Mouse (Mus musculus): ENCODE results near the gene Ccdc191.

Gene Ccdc191

GRCm38 (mm10) chr16:43889208-43890004, at the start of gene Ccdc191:
Ccdc191 (plus strand) TSS chr16:43889800.
- DNase-seq (ENCODE audit: low spot score) = peak; percentile 98

DNA sequence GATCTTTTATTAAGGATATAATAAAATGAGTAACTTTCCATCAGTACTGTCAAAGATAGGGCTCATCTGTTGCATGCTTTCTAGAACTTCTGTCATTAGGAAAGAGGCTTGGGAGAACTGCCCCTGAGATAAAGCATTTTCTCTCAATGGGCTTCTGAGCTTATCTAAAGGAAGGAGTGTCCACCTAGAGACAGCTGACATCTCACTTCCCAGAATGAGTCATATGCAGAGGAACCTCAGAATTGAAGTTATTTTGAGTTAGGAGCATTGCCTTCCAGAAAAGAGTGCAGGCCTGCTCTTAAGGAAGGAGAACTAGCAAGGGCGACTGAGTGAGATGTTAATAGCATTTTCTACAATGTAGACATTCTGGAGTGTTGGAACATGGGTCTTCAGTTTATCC, 48.4 kb upstream of the Ccdc191 start:
- DNase-seq (ENCODE audit: low spot score) = no peak

- no peak for DNase-seq (ENCODE audit: low spot score)
Measured at GRCm38 (mm10) chr16:43849839-43850238, 39.8 kb upstream of the Ccdc191 start.

DNA sequence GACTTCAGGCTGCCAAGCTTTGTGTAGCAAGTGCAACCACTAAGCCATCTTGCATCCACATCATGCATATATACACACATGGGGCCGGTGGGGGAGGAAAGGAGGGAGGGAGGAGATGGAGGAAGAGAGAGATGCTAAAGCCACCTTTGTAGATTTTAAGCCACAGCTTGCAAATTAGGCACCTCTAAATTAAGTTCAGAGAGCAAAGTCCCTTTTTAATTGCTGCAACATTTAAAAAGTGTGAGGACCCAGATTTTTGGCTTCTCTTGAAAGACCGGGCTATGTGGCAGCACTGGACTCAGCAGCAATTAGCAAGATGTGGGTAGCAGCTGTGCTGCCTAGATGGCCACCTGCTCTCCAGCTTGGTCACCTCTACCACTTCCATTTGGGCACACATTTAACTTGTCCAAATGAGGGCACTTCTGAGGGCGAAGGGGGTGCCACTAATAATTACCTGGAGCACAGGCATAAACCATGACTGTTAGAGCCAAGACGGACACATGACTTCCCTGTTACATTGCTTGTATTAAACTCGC, 30.6 kb upstream of the Ccdc191 start:
- no peak for DNase-seq (ENCODE audit: low spot score)

DNA sequence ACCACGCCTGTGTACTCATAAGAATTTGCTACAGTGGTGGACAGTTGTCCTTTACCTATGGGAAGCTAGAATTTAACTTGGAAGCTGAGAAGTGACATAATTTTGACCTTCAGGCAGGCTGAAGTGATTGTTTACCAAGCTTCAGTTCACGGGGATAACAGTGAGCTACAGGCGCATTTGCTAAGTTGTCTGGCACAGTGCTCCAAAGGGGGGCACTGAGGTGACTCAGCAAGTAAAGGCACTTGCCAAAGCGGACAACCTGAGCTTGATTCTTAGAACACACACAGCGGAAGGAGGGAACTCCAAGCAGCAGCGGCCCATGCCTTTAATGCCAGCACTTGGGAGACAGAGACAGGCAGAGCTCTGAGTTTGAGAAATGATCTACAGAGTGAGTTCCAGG, 29.0 kb upstream of the Ccdc191 start:
- DNase-seq (ENCODE audit: low spot score) = no peak

- DNase-seq (ENCODE audit: low spot score) = no peak
Measured at GRCm38 (mm10) chr16:43869805-43870204, 19.8 kb upstream of the Ccdc191 start.

DNA sequence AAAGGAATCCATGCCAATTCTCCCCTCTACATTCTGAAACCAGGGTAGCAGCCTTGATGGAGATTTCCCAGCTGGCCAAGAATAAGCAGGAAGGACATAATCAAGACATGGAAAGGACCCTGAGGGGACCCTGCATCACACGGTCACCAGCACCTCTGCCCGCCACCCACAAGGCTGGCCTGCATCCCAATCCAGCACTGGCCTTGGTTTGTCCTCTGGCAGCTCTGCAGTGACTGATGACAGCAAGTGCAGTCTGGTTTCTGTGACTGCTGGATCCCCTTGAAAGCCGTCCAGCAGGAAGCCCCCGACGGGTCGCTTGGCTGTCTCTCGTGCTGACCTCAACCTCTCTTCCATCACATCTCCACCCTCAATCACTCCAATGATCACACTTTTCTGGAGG, 18.2 kb upstream of the Ccdc191 start:
- no peak for DNase-seq (ENCODE audit: low spot score)

DNA sequence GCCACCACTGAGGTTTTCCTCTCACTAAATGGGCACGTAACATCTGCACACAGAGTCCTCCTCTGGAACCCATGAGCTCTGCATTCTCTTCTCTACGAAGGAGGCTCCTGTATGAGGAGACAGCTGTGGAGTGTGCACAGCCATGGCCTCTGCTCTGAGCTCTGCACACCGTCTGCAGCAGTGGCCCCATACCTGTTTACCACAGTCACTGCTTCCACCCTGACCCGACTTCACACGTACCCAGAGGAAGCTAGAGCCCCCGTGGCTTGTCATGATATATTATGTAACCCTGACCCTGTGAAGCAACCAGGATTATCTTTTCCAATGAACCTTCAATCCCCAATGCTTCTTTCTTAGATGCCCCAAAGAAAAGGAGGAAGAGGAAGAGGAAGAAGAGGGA, 9.8 kb upstream of the Ccdc191 start:
- DNase-seq (ENCODE audit: low spot score) = no peak

GRCm38 (mm10) chr16:43881636-43882035, 8.0 kb upstream of the Ccdc191 start:
- DNase-seq (ENCODE audit: low spot score) = no peak

DNA sequence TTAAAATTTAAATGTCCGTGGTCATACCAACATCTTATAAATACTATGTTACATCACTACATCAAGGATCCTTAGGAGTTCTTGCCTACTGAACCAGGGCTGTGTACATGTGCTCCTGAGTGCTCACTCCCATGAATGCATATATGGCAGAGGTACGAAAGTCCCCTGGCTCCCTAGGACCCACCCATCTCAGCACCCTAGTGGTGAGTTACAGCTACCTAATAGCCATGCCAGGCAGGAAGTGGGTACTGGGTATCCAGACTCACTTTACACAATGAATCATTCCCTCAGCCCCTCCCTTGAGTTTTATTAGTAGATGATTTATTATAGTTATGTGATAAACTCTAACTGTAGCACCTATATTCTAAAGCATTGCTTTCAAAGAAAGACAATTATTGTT, 7.3 kb upstream of the Ccdc191 start:
- DNase-seq (ENCODE audit: low spot score) = no peak

GRCm38 (mm10) chr16:43890005-43890336, 371 bp downstream of the Ccdc191 start:
- DNase-seq (ENCODE audit: low spot score) = peak; percentile 81

DNA sequence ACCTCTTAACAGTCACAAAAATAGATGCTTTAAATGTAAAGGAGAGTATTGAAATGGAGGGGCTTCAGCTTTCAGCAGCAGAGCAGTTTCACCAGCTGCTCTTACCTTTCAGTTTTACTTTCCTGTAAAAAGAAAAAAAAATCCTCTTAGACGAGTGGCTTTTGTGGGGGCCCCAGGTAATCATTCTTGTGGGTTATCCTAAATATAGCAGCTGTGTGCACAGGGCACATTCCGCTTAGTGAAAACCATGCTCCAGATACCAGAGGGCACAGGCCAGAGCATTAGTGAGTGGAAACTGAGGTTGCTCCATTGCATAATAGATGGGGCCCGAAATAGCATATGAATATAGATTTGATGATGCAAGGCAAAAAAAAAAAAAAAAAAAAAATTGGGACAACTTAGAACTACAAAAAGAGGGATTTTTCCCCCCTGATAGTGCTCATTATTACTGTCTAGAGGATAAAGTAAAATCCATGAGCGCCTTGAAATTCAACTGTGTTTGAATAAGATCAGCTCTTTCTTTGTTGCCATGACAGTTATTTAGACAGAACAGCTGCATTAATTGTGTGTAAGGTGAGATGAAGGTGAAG, 1.2 kb downstream of the Ccdc191 start:
- no peak for DNase-seq (ENCODE audit: low spot score)

GRCm38 (mm10) chr16:43894501-43894900, 4.9 kb downstream of the Ccdc191 start:
- no peak for DNase-seq (ENCODE audit: low spot score)

DNA sequence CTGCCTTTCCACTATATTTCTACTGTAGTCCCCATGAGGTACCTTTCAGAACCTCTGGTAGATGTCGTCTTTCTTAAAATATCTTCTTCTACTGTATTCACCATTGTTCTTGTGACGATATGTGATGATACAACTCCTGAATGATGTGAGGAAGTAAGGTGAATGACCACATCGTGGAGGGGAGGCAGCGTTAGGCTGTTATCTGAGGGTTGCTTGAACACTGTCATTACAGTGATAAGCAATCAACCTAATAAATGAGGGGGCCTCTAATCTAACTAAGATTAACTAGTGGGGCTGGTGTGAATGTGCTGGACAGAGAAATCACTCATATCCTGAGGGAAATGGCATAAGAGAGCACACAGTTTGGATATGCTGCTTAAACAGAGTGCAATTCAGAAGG, 10.5 kb downstream of the Ccdc191 start:
- no peak for DNase-seq (ENCODE audit: low spot score)

DNA sequence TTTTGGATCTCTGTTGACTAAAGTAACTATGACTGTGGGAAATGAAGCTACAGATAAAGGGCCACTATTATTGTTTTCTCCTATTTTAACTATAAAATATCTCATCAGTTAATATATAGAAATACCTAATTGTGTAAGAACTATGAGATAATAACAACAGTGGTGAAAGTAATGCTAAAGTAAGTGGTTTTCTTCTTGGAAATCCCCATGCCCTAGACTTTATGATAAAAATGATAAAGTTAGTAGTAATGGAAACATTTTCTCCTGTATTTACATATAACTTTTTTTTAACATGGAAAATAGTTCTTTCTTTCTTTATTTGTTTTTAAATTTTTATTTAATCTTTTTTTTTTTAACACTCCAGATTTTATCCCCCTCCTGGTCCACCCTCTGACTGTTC, 11.0 kb downstream of the Ccdc191 start:
- no peak for DNase-seq (ENCODE audit: low spot score)

DNA sequence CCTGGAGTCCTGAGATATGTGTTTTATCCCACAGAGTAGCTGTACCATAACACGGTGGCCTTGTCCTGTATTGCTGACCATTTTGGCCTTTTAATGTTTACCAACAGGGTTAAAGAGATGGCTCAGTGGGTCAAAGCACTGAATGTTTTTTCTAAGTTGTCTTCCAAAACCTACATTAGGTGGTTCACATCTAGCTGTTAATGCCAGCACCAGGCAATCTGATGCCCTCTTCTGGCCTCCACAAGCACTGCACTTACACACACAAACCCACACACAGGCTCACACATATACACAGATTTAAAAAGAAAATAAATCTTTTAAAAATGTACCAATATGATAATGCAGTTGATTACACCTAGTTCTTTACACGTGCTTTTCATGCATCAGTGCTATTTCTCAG, 19.3 kb downstream of the Ccdc191 start:
- DNase-seq (ENCODE audit: low spot score) = no peak

DNA sequence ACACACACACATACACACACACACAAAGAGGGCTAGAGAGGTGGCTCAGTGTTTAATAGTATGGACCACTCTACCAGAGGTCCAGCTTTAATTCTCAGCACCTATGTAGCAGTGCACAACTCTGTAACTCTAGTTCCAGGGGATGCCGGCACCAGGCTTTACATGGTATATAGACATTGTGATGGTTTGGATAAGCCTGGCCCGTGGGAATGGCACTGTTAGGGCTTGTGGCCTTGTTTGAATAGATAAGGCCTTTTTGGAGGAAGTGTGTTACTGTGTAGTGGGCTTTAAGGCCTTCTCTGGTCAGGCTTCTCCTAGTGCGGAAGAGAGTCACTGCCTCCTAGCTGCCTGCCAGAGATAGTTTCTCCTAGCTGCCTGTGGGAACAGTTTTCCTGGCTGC, 29.3 kb downstream of the Ccdc191 start:
- no peak for DNase-seq (ENCODE audit: low spot score)

- DNase-seq (ENCODE audit: low spot score) = no peak
Measured at GRCm38 (mm10) chr16:43922024-43922423, 32.4 kb downstream of the Ccdc191 start.

DNA sequence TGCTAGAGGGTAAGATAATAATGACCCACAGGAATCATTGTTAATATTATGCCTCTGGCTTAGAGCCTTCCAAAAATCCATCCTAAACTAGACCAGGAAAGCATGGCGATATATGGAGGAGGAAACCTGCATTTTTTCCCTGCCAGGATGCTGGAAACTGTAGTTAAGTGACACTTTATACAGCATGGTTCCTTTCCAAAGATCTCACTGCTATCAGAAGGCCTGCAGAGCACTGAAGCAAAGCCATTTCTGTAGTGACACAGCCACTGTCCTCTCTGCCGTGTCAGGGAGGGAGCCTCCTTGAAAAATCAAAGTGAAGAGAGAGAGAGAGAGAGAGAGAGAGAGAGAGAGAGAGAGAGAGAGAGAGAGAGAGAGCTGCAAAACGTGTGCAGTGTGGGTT, 33.0 kb downstream of the Ccdc191 start:
- no peak for DNase-seq (ENCODE audit: low spot score)

GRCm38 (mm10) chr16:43925001-43925558, 35.5 kb downstream of the Ccdc191 start:
- DNase-seq (ENCODE audit: low spot score) = no peak

DNA sequence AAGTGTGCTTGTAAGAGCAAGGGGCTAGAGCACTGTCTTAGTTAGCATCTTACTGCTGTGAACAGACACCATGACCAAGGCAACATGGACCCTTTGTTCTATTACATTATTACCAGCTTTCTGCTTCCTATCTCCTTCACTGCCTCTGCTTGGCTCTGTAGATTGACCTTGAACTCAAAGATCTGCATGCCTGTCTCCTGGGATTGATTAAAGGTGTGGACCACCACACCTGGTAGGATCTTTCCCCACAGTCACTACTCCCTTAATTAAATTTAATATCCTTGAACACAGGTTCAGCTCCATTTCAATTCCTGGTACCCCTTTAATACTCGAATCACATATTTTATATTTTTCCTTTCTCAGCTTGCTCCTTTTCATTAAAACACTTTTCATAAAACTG, 36.2 kb downstream of the Ccdc191 start:
- no peak for DNase-seq (ENCODE audit: low spot score)

DNA sequence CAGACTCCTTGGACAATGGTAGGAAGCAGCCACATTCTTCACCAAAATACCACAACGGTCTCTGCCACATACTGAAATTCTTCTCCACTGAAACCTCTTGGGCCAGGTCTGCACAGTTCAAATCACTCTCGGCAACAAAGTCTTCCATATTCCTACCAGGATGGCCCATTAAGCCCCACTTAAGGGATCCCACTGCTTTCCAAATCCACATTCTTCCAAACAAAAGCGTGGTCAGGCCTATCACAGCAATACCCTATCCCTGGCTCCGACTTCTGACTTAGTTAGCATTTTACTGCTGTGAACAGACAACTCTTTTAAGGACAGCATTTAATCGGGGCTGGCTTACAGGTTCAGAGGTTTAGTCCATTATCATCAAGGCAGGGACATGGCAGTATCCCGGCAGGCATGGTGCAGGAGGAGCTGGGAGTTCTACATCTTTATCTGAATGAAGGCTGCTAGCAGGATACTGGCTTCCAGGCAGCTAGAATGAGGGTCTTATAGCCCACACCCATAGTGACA, 36.8 kb downstream of the Ccdc191 start, which contains the start of gene Qtrt2:
Gene Qtrt2 (minus strand): TSS at position 469 of the 519 bp plus-strand sequence.
- no peak for DNase-seq (ENCODE audit: low spot score)

GRCm38 (mm10) chr16:43930577-43930976, 41.0 kb downstream of the Ccdc191 start:
- no peak for DNase-seq (ENCODE audit: low spot score)
